Mouse (Mus musculus) liver, postnatal 0 days (tissue): Measurements from ENCODE around the gene Hecw1.

Source experiments
- CTCF ChIP-seq: sonication (generic); IDR thresholded peaks from 2 replicates; pipeline ENCODE4 v1.5.1; 2016; ENCODE audit warnings: antibody characterized with exemption, low read depth
- EP300 ChIP-seq: IDR thresholded peaks from 2 replicates; pipeline ENCODE4 v1.6.1; 2016; ENCODE audit warnings: antibody characterized with exemption, low read depth, mild to moderate bottlenecking

DNA sequence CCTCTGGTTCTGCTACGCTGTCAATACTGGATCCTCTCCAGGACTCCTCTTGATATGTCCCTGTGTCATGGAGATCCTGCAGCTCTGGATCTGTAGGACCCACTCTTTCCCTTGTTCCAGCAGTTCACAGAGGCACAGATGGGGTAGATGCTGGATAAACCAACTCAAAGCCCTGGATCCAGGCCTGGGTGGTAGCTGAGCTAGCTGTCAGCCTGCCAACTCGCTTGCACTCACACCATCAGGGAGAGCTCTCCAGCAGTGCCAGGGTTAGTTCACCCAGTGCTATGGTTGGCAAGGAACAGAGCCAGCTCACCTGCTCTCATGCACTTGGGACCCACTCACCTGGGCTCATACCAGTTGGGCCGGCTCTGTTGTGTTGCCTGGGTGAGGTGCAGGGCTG, 157.5 kb downstream of the Hecw1 start:
- no peak for TF ChIP-seq CTCF
- TF ChIP-seq EP300 = no peak
